Mouse (Mus musculus) CD4-positive, CD25-positive, alpha-beta regulatory T cell, adult 4 months (primary cell): ENCODE measurements around the gene Taf5. TPM values are rescaled to one million over a fixed set of nuclear protein-coding genes. Genes with fewer than 3 reads are reported as not detected.
A peak's percentile ranks its signal among the peaks of the same experiment; 100 is the strongest.

Experiments used
- ATAC-seq: one replicate; pipeline ENCODE4 v1.8.0; 2017
- polyA plus RNA-seq, 2 experiments: library from polyadenylated mRNA; unstranded; fragments of 100-300 nt; shearing (Covaris generic); gene quantifications; one replicate each; pipeline ENCODE4 v1.2.1; 2017

Gene Taf5
- polyA plus RNA-seq, 2 experiments from 2014 or later = 2.0 to 2.8 TPM

DNA sequence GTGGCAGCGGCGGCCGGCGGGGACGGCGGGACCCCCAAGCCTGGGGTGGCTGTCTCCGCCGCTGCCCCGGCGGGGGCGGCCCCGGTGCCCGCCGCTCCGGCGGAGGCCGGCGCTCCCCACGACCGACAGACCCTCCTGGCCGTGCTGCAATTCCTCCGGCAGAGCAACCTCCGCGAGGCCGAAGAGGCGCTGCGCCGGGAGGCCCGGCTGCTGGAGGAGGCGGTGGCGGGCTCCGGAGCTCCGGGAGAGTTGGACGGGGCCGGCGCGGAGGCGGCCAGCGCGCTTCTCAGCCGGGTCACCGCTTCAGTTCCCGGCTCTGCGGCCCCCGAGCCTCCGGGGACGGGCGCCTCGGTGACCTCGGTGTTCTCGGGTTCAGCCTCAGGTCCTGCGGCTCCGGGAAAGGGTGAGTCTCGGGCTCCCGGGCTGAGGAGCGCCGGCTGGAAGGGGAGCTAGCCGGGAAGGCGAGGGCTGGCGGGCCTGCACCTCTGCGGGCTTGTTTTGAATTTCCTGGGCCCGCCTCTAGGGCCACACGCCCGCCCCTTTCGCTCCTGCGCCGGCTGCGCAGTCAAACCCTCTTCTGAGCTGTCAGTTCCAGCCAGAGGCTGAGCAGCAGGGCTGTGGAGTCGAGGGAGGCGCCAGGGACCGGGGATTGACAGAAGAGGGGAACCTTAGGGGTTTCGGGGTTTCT, 522 bp downstream of the Taf5 start:
- peak; percentile 92 for ATAC-seq

DNA sequence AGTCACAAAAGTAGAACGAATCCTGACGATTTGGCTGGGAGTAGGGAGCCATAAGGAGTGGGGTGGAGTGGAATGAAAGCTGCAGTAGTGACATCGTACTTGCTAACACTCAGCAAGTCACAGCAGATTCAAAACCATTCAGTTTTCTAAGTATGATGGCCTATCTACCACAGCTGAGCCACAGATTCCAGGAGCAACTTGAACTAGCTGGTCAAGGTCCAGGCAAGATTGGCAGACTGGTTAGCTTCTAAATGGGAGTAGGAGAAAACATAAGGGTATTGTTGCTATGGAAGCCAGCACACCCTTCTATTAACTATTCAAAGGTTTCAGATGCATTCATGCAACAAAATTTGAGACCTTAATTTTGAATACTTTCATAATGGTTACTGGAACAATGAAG, 20.7 kb downstream of the Taf5 start:
- ATAC-seq = no peak

DNA sequence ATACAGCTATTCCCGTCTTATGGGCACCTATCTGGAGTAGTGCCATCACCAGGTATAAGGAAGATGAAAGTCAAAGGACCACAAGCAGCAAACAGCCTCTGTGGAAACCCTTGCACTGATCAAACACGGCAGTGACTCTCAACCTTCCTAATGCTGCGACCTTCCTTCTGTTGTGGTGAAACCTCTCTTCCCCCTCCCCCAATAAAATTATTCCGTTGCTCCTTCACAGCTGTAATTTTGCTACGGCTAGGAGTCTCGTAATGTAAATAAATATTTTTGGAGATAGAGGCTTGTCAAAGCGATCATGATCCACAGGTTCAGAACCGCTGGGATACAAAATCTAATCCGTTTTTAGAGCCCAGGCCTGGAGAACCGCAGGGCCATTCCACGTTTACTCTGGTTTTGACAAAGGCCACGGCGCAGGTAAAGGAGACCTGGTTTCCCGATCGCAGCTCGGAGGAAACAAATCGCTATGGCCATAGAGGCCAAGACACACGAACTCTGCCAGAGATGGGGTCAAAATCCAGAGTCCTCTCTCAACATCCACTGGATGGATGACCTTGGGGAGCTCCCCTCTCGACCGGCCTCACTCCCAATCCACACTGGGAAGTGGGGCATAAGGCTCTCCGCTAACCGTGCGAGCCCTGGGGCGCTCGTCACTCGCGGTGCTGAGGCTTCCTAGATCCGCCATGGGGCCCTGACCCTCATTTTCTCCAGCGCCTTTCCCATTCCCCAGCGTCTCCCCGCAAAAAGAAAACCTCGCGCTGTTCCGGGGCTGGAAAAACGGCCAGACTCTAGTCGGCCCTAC, 22.4 kb downstream of the Taf5 start:
- peak; percentile 32 for ATAC-seq

DNA sequence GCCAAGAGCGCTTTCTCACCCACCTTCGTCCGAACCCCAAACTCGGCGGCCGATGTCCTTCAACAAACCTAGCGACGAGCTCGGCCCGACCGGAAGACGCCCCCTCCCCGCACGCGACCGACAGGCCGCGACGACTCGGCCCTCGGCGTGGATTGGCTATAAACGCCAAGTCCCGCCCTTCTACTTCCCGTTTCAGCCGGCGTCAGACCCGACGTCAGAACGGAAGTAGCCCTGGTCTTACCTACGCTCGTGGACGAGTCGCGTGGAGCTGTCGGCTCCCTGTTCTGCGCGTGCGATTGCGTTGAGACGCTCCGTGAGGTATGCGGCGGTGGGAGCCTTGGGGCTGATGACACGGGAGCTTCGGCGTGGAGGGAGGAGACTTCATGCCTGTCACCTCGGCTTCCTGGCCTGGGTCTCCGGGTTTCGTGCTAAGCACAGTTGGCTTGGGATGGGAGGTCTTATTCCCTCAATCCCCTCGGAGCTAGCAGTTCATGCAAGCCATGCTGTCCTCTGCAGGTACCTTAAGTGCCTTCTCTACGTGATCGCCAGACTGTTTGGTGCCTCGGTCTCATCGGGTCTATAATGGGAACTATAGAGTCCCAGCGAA, 23.1 kb downstream of the Taf5 start, which contains the start of the genes Usmg5 and Pdcd11:
Gene Usmg5, minus strand, starts transcription at position 98 of the 607 bp plus-strand sequence.
Gene Pdcd11, plus strand, starts transcription at position 219 of the 607 bp plus-strand sequence.
- ATAC-seq = peak; percentile 97

DNA sequence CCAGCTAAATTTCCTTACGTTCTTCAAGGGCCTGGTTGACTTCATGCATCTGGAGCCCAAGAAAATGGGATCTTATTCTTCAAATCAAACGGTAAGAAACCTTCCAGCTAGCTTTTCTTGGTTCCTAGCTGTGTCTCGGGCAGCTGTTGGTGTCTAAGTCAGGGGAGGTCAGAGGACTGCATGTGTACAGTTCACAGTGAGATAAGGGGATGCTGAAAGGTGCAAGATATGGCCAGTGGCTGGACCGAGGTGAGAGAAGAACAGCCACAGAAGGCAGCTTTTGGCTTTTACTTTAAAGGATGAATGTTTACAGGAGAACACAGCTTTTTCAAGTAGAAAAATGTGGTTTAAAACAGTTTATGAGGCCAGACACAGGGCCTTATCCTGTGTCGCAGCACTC, 33.5 kb downstream of the Taf5 start:
- ATAC-seq = no peak

DNA sequence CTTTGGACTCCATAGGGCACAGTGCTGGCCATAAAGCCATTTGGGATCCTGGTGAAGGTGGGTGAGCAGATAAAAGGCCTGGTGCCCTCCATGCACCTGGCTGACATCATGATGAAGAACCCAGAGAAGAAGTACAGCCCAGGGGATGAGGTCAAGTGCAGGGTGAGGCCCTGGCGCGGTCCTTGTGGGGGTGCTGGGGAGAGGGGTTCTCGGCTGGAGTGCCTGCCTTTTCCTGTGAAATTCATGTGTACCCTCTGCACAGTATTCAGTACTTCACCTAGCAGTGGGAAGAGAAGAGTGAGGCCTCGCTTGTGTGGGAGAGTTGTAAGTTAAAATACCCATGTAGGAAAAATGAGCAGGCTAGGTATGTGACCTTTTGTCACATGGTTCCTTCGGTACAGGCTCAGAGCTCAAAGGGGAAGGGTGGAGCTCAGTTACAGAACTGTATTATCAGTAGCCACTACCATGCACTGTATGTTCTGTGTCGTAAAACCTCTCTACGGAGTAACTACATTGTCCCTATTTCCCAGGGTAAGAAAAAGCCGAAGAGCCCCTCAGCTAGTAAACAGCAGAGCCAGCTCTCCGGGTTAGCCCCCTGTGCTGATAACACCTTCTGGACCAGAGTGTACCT, 37.2 kb downstream of the Taf5 start:
- no peak for ATAC-seq

DNA sequence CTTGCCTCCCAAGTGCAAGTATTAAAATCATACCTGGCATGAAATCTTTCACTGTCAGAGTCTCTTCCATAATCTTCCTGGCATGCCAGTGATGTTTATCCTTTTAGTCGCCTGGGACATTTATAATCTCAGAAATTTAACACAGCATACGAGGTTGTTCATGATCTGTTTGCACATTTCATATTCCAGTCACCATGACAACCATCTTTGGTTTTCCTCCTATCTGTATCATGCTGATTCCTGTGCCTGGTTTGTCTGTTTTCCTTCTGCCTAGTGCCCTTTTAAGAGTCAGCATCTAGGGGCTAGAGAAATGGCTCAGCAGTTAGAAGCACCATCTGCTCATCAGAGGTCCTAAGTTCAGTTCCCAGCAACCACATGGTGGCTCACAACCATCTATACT, 51.1 kb downstream of the Taf5 start:
- ATAC-seq = no peak

DNA sequence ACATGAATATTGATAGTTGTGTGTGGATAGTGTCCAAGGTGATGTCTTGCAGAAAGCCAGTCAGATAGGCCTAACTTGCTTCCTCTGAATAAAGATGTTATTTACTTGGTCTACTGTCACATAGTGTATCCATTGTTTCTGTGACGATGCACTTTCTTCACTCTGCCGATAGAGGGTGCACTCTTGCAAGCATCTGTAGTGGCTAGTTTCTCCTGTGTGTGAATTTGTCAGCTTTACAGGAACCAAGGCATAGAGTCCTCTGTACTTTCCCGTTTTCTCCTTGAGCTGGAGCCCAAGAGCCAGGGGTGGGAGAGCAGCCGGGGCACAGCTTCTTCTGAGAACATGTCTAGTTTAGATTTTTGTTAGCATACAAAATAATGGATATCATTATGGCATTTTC, 53.5 kb downstream of the Taf5 start:
- ATAC-seq = no peak

DNA sequence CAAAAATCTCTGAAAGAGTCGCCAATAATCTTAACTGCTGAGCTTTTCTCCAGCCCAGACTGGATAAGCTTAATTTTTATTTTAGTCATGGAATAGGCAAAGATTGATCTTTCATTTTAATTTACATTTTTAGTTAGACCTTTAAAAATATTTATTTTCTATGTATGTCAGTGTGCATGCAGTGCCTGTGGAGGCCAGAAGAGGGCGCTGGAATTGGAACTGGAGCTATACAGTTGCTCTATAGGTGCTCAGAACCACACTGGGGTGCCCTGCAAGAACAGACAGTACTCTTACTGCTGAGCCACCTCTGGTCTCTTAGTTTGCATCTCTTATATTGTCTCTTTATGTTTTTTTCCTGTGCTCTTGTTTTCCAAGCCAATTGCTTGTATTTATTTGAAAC, 55.3 kb downstream of the Taf5 start:
- ATAC-seq = no peak

DNA sequence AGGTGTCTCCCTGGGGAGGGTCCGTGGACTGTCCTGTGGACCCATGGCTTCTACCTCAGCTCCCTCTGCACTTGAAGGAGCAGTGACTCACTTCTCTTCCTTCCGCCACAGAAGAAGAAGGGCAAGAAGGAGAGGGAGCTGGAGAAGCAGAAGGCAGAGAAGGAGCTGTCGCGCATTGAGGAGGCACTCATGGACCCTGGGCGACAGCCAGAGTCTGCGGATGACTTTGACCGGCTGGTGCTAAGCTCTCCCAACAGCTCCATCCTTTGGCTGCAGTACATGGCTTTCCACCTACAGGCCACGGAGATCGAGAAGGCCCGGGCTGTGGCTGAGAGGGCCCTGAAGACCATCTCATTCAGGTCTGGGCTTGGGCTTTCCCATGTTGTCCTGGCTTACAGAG, 60.6 kb downstream of the Taf5 start:
- no peak for ATAC-seq

DNA sequence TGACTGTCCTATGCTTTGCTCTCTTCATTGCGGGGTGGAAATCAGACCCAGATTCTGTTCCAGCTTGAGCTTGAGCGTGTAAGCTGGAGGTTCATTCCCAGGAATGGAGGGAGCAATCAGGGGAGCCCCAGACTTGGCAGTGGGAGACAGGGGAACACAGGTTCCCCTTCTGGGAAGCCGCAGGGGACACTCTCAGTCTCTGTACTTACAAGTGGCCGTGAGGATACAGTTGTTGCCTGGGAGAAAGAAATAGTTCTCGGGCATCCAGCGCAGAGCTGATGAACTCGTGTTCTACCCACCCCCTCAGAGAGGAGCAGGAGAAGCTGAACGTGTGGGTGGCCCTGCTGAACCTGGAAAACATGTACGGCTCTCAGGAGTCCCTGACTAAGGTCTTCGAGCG, 61.3 kb downstream of the Taf5 start:
- ATAC-seq = no peak

DNA sequence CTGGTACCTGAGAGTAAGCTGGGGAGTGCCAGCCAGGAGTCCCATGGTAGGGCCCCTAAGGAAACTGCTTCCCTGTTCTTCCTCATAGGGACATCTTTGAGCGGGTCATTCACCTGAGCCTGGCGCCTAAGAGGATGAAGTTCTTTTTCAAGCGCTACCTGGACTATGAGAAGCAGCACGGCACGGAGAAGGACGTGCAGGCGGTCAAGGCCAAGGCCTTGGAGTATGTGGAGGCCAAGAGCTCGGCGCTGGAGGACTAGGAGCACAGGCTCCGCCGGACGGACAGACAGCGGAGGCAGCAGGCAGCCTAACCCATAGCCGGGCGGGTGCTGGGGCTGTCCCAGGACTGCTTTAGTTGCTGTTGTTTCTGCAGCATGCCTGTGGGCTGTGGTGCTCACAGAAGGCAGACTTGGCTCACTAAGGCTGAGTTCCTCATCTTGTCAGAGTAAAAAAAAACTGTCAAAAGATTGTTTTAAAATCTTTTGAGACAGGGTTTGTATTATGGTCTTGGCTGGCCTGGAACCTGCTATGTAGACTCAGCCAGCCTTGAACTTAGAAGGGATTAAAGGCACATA, 63.1 kb downstream of the Taf5 start:
- ATAC-seq = no peak

Other genes with a start within 250 kb of the Taf5 start
- not detected for gene Ina, start 53.0 kb upstream of the Taf5 start, polyA plus RNA-seq
- gene Nt5c2, start 52.6 kb upstream of the Taf5 start, polyA plus RNA-seq = 10 to 100 TPM; 38.0 to 42.2 TPM
- 1 to 10 TPM; 7.4 to 8.9 TPM for gene Pcgf6, start 16.8 kb upstream of the Taf5 start, polyA plus RNA-seq
- gene Usmg5, start 22.9 kb downstream of the Taf5 start, polyA plus RNA-seq = 100 to 1,000 TPM; 175 to 307 TPM
- 1 to 10 TPM; 7.9 to 9.4 TPM for gene Pdcd11, start 23.0 kb downstream of the Taf5 start, polyA plus RNA-seq
- gene Calhm2, start 70.5 kb downstream of the Taf5 start, polyA plus RNA-seq = 10 to 100 TPM; 13.0 to 27.1 TPM
- not detected for gene Calhm1, start 76.5 kb downstream of the Taf5 start, polyA plus RNA-seq
- gene Calhm3, start 90.0 kb downstream of the Taf5 start, polyA plus RNA-seq = not detected
- gene Neurl1a, start 111.1 kb downstream of the Taf5 start, polyA plus RNA-seq = under 1 TPM; 0.20 to 0.47 TPM